ENCODE assay signal across 8 mouse cellular contexts in genomic region chr4:152477106-152477465, GRCm38 (mm10). TPM values are rescaled to one million over a fixed set of nuclear protein-coding genes. Genes with fewer than 3 reads are reported as not detected.
DNase-seq lines count a peak whose midpoint lies in the region; ATAC-seq and TF ChIP-seq lines count a peak whose summit lies in the region.

No protein-coding gene starts in this region.

- no peak for ATAC-seq in forebrain, embryonic 11.5 days (replicated peaks; ENCODE audit: low FRiP score)
- ATAC-seq in liver, embryonic 12.5 days: no peak

- peak overlapping the region; percentile 70 for H3K4me3 ChIP-seq in heart, embryonic 10.5 days
- H3K4me3 ChIP-seq in C2C12 (ENCODE audit: insufficient read depth, poor library complexity, severe bottlenecking): peak overlapping the region; percentile 45
- peak overlapping the region; percentile 74 for H3K4me3 ChIP-seq in forebrain, embryonic 11.5 days (ENCODE audit: low read depth, low read length)
- H3K4me3 ChIP-seq in liver, embryonic 12.5 days: peak overlapping the region; percentile 56

- H3K4me1 ChIP-seq in heart, embryonic 10.5 days: peaks cover 23% of the 10 kb centered on the region
- H3K4me1 ChIP-seq in forebrain, embryonic 11.5 days (replicated peaks; ENCODE audit: control insufficient read depth, insufficient read depth, low read length): peaks cover 13% of the 10 kb centered on the region
- peaks cover 14% of the 10 kb centered on the region; the same call in 1 of the 2 replicates for H3K4me1 ChIP-seq in liver, embryonic 12.5 days

- H3K79me3 ChIP-seq in C2C12 (ENCODE audit: low read depth): no peaks in the 10 kb centered on the region

- no peaks in the 10 kb centered on the region for H3K79me2 ChIP-seq in C2C12 (ENCODE audit: control insufficient read depth, insufficient read depth)

- peak overlapping the region; percentile 74 for H3K4me2 ChIP-seq in forebrain, embryonic 11.5 days (ENCODE audit: low read depth, low read length, severe bottlenecking)
- peak overlapping the region; percentile 50 for H3K4me2 ChIP-seq in liver, embryonic 12.5 days

- WGBS in heart, embryonic 10.5 days: under 1% methylated on average over 21 of the region's 21 CpGs
- WGBS in forebrain, embryonic 11.5 days: under 1% methylated on average over 21 of the region's 21 CpGs
- WGBS in liver, embryonic 12.5 days (ENCODE audit: insufficient replicate concordance): 2% methylated on average over 9 of the region's 21 CpGs

- H3K9ac ChIP-seq in forebrain, embryonic 11.5 days (ENCODE audit: low read length): peak overlapping the region; percentile 90
- no peak overlapping the region for H3K9ac ChIP-seq in liver, embryonic 12.5 days

- H3K36me3 ChIP-seq in heart, embryonic 10.5 days: no peaks in the 10 kb centered on the region
- H3K36me3 ChIP-seq in C2C12 (ENCODE audit: control insufficient read depth, insufficient read depth): no peaks in the 10 kb centered on the region
- H3K36me3 ChIP-seq in forebrain, embryonic 11.5 days (ENCODE audit: control insufficient read depth, insufficient read depth, low read length): no peaks in the 10 kb centered on the region
- H3K36me3 ChIP-seq in liver, embryonic 12.5 days: no peaks in the 10 kb centered on the region

- intact Hi-C loops in heart, postnatal 10 days (cut with DNase I): no loop called here

- H3K27ac ChIP-seq in heart, embryonic 10.5 days: peak overlapping the region; percentile 97
- no peak overlapping the region for H3K27ac ChIP-seq in forebrain, embryonic 11.5 days (ENCODE audit: low read depth, low read length)
- no peak overlapping the region for H3K27ac ChIP-seq in liver, embryonic 12.5 days

- TF ChIP-seq CTCF in C2C12 (IDR thresholded peaks at IDR 0.05; ENCODE audit: control insufficient read depth, insufficient read depth, insufficient read length): no peak

- H3K27me3 ChIP-seq in heart, embryonic 10.5 days (ENCODE audit: insufficient read depth, poor library complexity, severe bottlenecking): peaks cover 44% of the 10 kb centered on the region
- no peaks in the 10 kb centered on the region for H3K27me3 ChIP-seq in C2C12 (ENCODE audit: control insufficient read depth, insufficient read depth, insufficient read length)
- H3K27me3 ChIP-seq in forebrain, embryonic 11.5 days (ENCODE audit: control insufficient read depth, insufficient read depth, low read length): peaks cover 8% of the 10 kb centered on the region; the same call in 1 of the 2 replicates
- peaks cover 63% of the 10 kb centered on the region for H3K27me3 ChIP-seq in liver, embryonic 12.5 days (replicated peaks)

- 0 out of 2 replicates have a peak, but pooled peaks cover 8% of the 10 kb centered on the region for H3K9me3 ChIP-seq in heart, embryonic 10.5 days
- no peaks in the 10 kb centered on the region; the same call in 1 of the 2 replicates for H3K9me3 ChIP-seq in forebrain, embryonic 11.5 days (ENCODE audit: control insufficient read depth, low read length)
- 0 out of 2 replicates have a peak, but pooled peaks cover 6% of the 10 kb centered on the region for H3K9me3 ChIP-seq in liver, embryonic 12.5 days (replicated peaks)

- DNase-seq in heart, embryonic 10.5 days (ENCODE audit: low spot score): no peak
- no peak for DNase-seq in heart, postnatal 10 days
- DNase-seq in forebrain, embryonic 11.5 days (ENCODE audit: low spot score): no peak
- DNase-seq in adrenal gland, postnatal 4 days (ENCODE audit: low spot score in 2 of 2): no peak
- DNase-seq in gastrocnemius, adult 18-20 months (ENCODE audit: low spot score): no peak
- no peak for DNase-seq in urinary bladder, adult 2 months (ENCODE audit: low spot score)

- H3ac ChIP-seq in C2C12 (ENCODE audit: control insufficient read depth, insufficient read length, low read depth): no peak overlapping the region

TF ChIP-seq in C2C12, 6 proteins besides CTCF, POLR2A, EP300 and RAD21:
- TF ChIP-seq MAX (IDR thresholded peaks at IDR 0.05): no peak
- no peak for TF ChIP-seq MYOD1 (IDR thresholded peaks at IDR 0.05; ENCODE audit: control insufficient read depth, insufficient read length, low read depth)
TF ChIP-seq in C2C12: peak in this region for 0.

RNA-seq across cellular contexts. Expression of gene Nphp4, which starts 0.6 kb away (rescaled TPM):
- polyA plus RNA-seq in heart, embryonic 10.5 days (2016; fragmentation: Nextera tagmentation; extraction: Ambion mirVana): 3.2 and 3.7 TPM in 2 replicates
- total RNA-seq in heart, postnatal 10 days (2021): 1 to 10 TPM; 1.3 to 1.4 TPM
- polyA plus RNA-seq in C2C12 (2012; fragmentation: generic; extraction: Trizol): 2.0 TPM
- 5.9 and 7.6 TPM in 2 replicates for polyA plus RNA-seq in forebrain, embryonic 11.5 days (2014; fragmentation: Nextera tagmentation; extraction: Ambion mirVana)
- polyA plus RNA-seq in liver, embryonic 12.5 days (2016; fragmentation: Nextera tagmentation; extraction: Ambion mirVana): 0.39 and 0.41 TPM in 2 replicates
- 1 to 10 TPM; 4.5 to 6.5 TPM for total RNA-seq in adrenal gland, postnatal 4 days (2021)
- 1 to 10 TPM in 1 of 2 experiments, under 1 TPM in 1; 0.85 to 1.1 TPM for total RNA-seq in gastrocnemius, adult 18-20 months (2021)
- polyA plus RNA-seq in urinary bladder, adult 2 months (2012; rRNA removed): 1.2 and 1.6 TPM in 2 replicates

RNA-seq across cellular contexts. Expression of gene Kcnab2, which starts 0.6 kb away (rescaled TPM):
- polyA plus RNA-seq in heart, embryonic 10.5 days (2016; fragmentation: Nextera tagmentation; extraction: Ambion mirVana): 4.2 and 4.8 TPM in 2 replicates
- 1 to 10 TPM; 2.4 to 2.7 TPM for total RNA-seq in heart, postnatal 10 days (2021)
- polyA plus RNA-seq in C2C12 (2012; fragmentation: generic; extraction: Trizol): 8.5 TPM
- polyA plus RNA-seq in forebrain, embryonic 11.5 days (2014; fragmentation: Nextera tagmentation; extraction: Ambion mirVana): 10.5 and 13.2 TPM in 2 replicates
- 8.3 and 9.3 TPM in 2 replicates for polyA plus RNA-seq in liver, embryonic 12.5 days (2016; fragmentation: Nextera tagmentation; extraction: Ambion mirVana)
- total RNA-seq in adrenal gland, postnatal 4 days (2021): 10 to 100 TPM; 10.1 to 10.4 TPM
- 1 to 10 TPM in 1 of 2 experiments, under 1 TPM in 1; 0.95 to 1.2 TPM for total RNA-seq in gastrocnemius, adult 18-20 months (2021)
- polyA plus RNA-seq in urinary bladder, adult 2 months (2012; rRNA removed): 1.8 and 2.7 TPM in 2 replicates
